Mouse (Mus musculus) adrenal gland, postnatal 4 days (tissue): ENCODE measurements around the gene Tsacc. TPM values are rescaled to one million over a fixed set of nuclear protein-coding genes. Genes with fewer than 3 reads are reported as not detected.

Source experiments
- DNase-seq, 2 experiments: peaks; one replicate each; pipeline ENCODE4 v3.0.0; 2021 to 2022; ENCODE audit warnings: low spot score in 2 of 2, mixed read lengths in 2 of 2
- total RNA-seq, 2 experiments: library from RNA; stranded (reverse); gene quantifications; 2 replicates each; pipeline ENCODE4 v1.2.3; 2021

Gene Tsacc
- total RNA-seq, 2 experiments from 2014 or later = 8.0 to 11.0 TPM

- DNase-seq = no peak
These were observed 57.4 kb downstream of the Tsacc start for GRCm38 (mm10) chr3:88239446-88239845.

- DNase-seq = no peak
These were observed 57.9 kb downstream of the Tsacc start for GRCm38 (mm10) chr3:88238866-88239391.

DNA sequence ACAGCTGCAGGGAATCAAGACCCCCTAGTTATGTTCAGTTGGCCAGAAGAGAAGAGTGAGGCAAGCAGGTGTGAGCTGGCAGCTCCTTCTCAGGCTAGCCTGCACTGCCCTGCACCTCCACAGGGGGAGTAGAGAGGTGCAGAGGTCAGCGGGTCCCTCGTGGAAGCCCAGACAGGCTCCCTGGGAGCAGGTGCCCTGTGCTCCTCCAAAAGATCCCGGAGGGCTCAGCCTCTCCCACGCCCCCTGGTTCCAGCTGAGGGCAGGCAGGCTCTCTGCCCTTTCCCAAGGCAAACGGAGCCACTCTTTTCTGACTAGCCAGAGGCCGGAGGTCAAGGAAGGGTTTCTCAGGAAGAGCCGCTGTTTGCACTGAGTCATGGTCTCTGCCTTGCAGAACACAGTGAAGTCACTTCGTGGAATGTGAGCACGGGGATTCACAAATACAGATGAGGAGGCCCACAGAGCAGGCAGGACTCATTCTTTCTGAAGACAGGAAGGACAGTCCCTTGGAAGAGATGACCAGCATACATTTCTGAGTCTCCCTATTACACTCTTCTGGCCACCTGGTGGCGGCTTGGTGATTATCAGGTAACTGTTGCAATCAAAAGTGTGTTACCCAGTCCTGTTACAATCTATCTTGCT lies 59.1 kb downstream of the Tsacc start:
- peak in 1 of 2 experiments; percentile 26 for DNase-seq

GRCm38 (mm10) chr3:88237161-88237555 lies 59.6 kb downstream of the Tsacc start:
- DNase-seq = no peak

GRCm38 (mm10) chr3:88235616-88236015 lies 61.2 kb downstream of the Tsacc start:
- no peak for DNase-seq

DNA sequence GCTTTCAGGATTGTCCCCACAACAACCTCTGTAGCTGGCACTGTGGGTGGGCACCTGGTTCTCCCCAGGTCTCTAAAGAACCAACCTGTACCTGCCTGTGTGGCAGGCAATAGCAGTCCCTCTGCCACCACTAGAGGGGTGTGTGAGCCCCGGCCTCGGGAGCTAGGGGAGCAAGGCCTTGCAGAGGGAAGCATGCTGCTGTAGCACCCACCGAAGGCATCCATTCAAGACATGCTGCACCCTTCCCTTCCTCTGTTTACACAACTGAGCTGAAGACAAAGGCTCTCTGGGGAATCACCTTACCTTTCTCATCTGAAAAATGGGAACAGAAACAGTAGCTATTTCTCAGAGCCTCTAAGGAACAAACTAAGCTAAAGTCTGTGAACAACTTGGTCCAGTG lies 61.6 kb downstream of the Tsacc start:
- no peak for DNase-seq

DNA sequence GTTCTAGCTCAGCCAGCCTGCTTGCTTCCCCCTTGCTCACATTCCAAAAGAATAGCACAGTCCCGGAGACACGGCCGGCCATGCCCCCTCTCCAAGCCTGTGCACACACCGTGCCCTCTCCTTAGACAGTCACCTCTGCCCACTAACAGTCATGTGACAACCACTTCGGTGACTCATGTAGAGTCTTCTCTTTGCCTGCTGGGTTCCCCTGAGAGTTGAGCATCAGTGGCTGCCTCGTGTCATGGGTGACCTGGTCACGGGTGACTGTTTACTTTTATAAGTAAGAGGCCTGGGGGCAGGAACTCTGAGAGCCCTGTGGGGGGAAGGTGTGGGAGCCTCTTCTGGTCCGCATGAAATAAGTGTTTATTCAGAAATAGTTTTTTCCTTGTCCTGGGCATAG lies 62.8 kb downstream of the Tsacc start:
- no peak for DNase-seq

DNA sequence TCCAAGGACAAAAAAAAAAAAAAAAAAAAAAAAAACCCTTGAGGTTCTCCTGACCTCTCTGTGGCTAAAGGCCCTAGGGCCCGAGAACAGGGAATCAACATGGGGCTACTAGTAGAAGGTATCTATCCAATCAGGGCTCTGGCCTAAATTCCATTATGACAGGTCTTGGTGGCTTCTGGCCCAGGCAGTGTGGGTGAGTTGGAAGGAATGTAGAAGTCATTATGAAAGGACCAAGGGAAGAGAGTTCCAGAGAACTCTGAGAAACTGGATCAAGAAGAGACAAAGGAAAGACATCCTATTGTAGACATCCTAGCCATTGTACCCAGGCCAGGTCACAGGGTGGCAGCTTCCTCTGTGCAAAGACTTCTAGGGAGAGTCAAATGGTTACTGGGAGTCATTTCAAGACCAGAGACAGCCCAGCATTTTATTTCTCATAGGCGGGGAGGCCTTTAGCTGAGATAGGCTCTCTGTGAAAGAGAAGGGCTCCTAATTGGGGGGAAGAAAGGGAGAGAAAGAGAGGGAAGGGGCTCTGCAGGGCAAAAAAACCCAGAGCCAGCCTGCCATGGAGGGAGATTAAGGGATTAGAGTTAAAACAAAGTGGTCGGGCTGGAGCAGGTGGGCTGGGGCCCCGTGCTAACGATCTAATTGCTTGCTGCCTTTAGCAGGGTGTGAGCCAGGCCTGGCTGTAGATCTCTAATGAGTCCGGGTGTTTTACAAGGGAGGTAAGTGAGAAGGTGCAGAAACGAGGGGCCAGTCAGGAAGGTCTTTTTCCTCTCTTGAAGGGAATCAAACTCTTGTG lies 63.7 kb downstream of the Tsacc start:
- no peak for DNase-seq

Other genes with a start within 250 kb of the Tsacc start
- 100 to 1,000 TPM; 124 to 126 TPM for gene Naxe, start 238.5 kb downstream of the Tsacc start, total RNA-seq
- gene Ttc24, start 218.7 kb downstream of the Tsacc start, total RNA-seq = not detected
- 10 to 100 TPM; 17.2 to 18.8 TPM for gene Iqgap3, start 215.0 kb downstream of the Tsacc start, total RNA-seq
- 10 to 100 TPM; 90.0 to 92.1 TPM for gene Mef2d, start 154.6 kb downstream of the Tsacc start, total RNA-seq
- 1 to 10 TPM; 2.2 to 3.8 TPM for gene Rhbg, start 42.3 kb downstream of the Tsacc start, total RNA-seq
- gene Gm38392, start 9.8 kb downstream of the Tsacc start, total RNA-seq = 1 to 10 TPM in 1 of 2 experiments, under 1 TPM in 1; 0.65 to 1.4 TPM
- 100 to 1,000 TPM; 272 to 299 TPM for gene Cct3, start 117 bp upstream of the Tsacc start, total RNA-seq
- gene Glmp, start 28.0 kb upstream of the Tsacc start, total RNA-seq = 100 to 1,000 TPM; 163 to 166 TPM
- gene Tmem79, start 39.1 kb upstream of the Tsacc start, total RNA-seq = 1 to 10 TPM; 3.5 to 3.7 TPM
- gene Smg5, start 39.3 kb upstream of the Tsacc start, total RNA-seq = 10 to 100 TPM; 68.2 to 69.0 TPM
- gene Paqr6, start 67.6 kb upstream of the Tsacc start, total RNA-seq = 1 to 10 TPM; 4.9 to 6.4 TPM
- 1 to 10 TPM in 1 of 2 experiments, under 1 TPM in 1; 0.93 to 1.1 TPM for gene Bglap3, start 75.7 kb upstream of the Tsacc start, total RNA-seq
- gene Bglap2, start 81.7 kb upstream of the Tsacc start, total RNA-seq = not detected
- gene Bglap, start 87.5 kb upstream of the Tsacc start, total RNA-seq = 1 to 10 TPM; 2.5 to 2.8 TPM
- gene Pmf1, start 113.3 kb upstream of the Tsacc start, total RNA-seq = 10 to 100 TPM; 78.8 to 79.0 TPM
- gene Slc25a44, start 128.1 kb upstream of the Tsacc start, total RNA-seq = 10 to 100 TPM; 34.9 to 35.7 TPM
- 10 to 100 TPM; 11.5 to 15.5 TPM for gene Sema4a, start 164.2 kb upstream of the Tsacc start, total RNA-seq
- gene Lmna, start 213.0 kb upstream of the Tsacc start, total RNA-seq = 100 to 1,000 TPM; 109 to 113 TPM
- 10 to 100 TPM; 11.2 to 16.1 TPM for gene Mex3a, start 235.4 kb upstream of the Tsacc start, total RNA-seq